Mouse (Mus musculus) megakaryocyte, embryonic 14.5 days (primary cell): Measurements from ENCODE around the gene Birc3. TPM values are rescaled to one million over a fixed set of nuclear protein-coding genes. Genes with fewer than 3 reads are reported as not detected.
A peak's percentile ranks its signal among the peaks of the same experiment; 100 is the strongest.

Source experiments
- H3K27me3 ChIP-seq: replicated peaks from 2 replicates; pipeline ENCODE3; 2012; ENCODE audit warnings: inconsistent platforms
- H3K36me3 ChIP-seq: replicated peaks from 2 replicates; pipeline ENCODE3; 2012; ENCODE audit warnings: low read length, inconsistent platforms, mixed read lengths
- H3K4me1 ChIP-seq: 2 replicates; pipeline ENCODE4 v1.6.1; 2012; ENCODE audit warnings: inconsistent platforms
- H3K4me3 ChIP-seq: replicated peaks from 2 replicates; pipeline ENCODE3; 2012; ENCODE audit warnings: moderate library complexity, mild to moderate bottlenecking, inconsistent platforms
- H3K9me3 ChIP-seq: 2 replicates; pipeline ENCODE4 v1.6.1; 2012; ENCODE audit warnings: inconsistent platforms
- FLI1 ChIP-seq: IDR thresholded peaks from 2 replicates; pipeline ENCODE4 v1.6.1; 2012; ENCODE audit warnings: low read length, inconsistent platforms, mixed read lengths
- GATA1 ChIP-seq: IDR thresholded peaks from 3 replicates; pipeline ENCODE4 v1.6.1; 2012; ENCODE audit warnings: mixed read lengths, low read length, inconsistent platforms, borderline replicate concordance
- polyA plus RNA-seq: library from polyadenylated mRNA; stranded (reverse); fragments of >175 nt; gene quantifications from 2 replicates; pipeline ENCODE4 v1.2.3, GENCODE M21; 2012; ENCODE audit warnings: low replicate concordance; ENCODE audit not compliant: insufficient read depth

Gene Birc3
- polyA plus RNA-seq = 5.7 and 6.0 TPM in 2 replicates

DNA sequence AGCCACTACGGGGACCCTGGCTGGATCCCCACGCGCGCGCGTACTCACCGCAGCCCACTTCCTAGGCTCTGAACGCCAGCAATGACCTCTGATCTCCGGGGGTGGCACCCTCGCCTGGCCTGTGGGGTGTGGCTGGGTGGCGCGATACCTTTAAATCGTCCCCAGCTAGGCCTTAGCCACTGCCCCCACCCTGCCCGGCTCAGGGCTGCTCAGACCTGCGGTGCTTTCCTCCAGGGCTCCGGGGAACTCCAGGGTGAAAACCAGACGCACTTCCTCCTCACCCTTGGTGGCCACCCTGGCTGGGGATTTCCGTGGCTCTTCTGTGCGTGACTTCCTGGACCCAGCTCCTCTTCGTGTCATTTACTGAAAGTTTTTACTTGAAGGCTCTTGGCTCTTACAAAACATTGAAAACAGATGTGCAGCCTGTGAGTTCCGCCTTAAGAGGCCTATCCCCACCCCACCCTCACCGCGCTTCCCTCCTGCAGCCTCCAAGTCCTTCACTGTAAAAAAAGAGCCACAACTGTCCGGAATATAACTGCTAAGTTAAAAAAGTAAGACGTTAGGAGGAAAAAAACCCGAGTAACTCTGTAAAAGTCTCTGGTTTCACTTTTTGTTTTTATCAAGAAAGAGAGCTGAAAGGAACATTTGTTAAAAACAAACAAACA, at the start of gene Birc3:
TSS of gene Birc3 (minus strand) at position 412 of the 665 bp plus-strand sequence.
- Histone ChIP-seq H3K36me3 (peaks cover 23% of the 10 kb centered on the region), H3K9me3 (no peaks in the 10 kb centered on the region), H3K4me3 (peak within 1 kb of the TSS; percentile 94), H3K4me1 (peaks cover 53% of the 10 kb centered on the region), H3K27me3 (no peaks in the 10 kb centered on the region)
- no peak for TF ChIP-seq GATA1
- no peak for TF ChIP-seq FLI1

DNA sequence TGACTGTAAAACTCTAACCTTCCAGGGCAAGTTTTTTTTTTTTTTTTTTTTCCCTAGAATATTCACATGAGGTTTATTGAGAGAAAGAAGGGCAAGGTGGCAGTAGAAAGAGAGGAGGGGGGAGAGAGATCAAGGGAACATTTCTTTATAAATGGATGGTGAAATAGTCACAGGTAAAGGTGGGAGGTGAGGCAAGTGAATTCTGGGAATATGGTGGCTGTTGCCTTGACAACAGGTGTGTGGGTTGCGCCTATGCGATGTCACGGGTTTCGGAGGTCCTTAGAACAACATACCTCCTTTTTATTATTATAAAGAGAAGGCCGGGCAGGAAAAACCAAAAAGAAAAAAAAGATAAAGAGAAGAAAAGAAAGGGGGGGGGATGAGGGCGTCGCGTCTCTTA, 41.9 kb upstream of the Birc3 start:
- H3K4me3 ChIP-seq = no peak overlapping the region
- H3K9me3 ChIP-seq = no peaks in the 10 kb centered on the region
- peaks cover 6% of the 10 kb centered on the region for H3K27me3 ChIP-seq
- peaks cover 19% of the 10 kb centered on the region for H3K4me1 ChIP-seq
- H3K36me3 ChIP-seq = no peaks in the 10 kb centered on the region
- TF ChIP-seq FLI1 (no peak), GATA1 (no peak)

DNA sequence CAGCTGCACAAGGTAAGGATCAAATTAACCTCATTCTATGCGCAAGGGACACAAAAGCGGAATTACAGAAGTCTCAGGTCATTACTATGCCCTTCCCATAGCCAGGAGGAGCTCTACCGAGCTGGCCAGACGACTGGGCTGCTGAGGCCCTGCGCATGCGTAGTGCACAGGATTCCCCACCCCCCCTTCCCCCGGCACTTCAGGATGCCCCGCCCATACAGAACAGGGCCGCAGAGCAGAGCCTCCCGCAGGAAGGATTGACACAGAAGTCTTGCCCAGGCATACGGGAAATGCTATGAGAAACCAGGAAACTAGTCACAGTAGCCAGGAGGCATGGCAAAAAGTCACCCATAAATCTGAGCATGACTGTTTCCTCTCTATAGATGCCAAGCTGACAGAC, 41.5 kb upstream of the Birc3 start:
- H3K4me1 ChIP-seq = peaks cover 19% of the 10 kb centered on the region
- no peaks in the 10 kb centered on the region for H3K36me3 ChIP-seq
- peaks cover 3% of the 10 kb centered on the region; the same call in 1 of the 2 replicates for H3K9me3 ChIP-seq
- TF ChIP-seq FLI1 = no peak
- peak overlapping the region; percentile 28 for H3K4me3 ChIP-seq
- peaks cover 6% of the 10 kb centered on the region for H3K27me3 ChIP-seq

- no peak for TF ChIP-seq FLI1
- TF ChIP-seq GATA1 = no peak
- Histone ChIP-seq H3K4me3 (no peak overlapping the region), H3K9me3 (peaks cover 8% of the 10 kb centered on the region; the same call in 1 of the 2 replicates), H3K4me1 (peaks cover 23% of the 10 kb centered on the region), H3K27me3 (peaks cover 6% of the 10 kb centered on the region), H3K36me3 (no peaks in the 10 kb centered on the region)
Measured at GRCm38 (mm10) chr9:7913953-7914352, 41.0 kb upstream of the Birc3 start.

- no peaks in the 10 kb centered on the region for H3K36me3 ChIP-seq
- H3K4me1 ChIP-seq = peaks cover 38% of the 10 kb centered on the region
- TF ChIP-seq FLI1 = no peak
- no peak for TF ChIP-seq GATA1
- H3K9me3 ChIP-seq = peaks cover 14% of the 10 kb centered on the region; the same call in 1 of the 2 replicates
- peaks cover 2% of the 10 kb centered on the region for H3K27me3 ChIP-seq
- no peak overlapping the region for H3K4me3 ChIP-seq
Measured at GRCm38 (mm10) chr9:7907351-7907985, 34.5 kb upstream of the Birc3 start.

DNA sequence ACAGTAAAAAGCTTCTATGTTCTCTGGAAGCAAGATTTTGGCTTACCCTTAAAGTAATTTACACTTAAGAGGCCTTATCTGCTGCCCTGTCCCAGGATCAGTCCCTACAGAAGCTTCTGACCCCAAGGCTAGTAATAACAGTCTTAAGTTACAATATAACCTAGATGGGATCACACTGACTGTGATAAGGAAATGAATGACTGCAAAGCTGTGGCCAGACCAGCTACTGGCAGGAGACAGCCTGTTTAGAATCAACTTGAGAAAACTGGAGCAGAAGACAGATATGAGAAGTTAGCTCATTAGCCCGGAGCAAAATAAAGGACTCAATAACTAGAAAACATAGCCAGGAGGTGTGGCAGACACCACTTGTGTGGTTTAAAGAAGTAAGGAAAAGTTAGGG, 33.6 kb upstream of the Birc3 start:
- H3K9me3 ChIP-seq = peaks cover 14% of the 10 kb centered on the region; the same call in 1 of the 2 replicates
- TF ChIP-seq FLI1 = no peak
- TF ChIP-seq GATA1 = no peak
- H3K4me1 ChIP-seq = peaks cover 38% of the 10 kb centered on the region

DNA sequence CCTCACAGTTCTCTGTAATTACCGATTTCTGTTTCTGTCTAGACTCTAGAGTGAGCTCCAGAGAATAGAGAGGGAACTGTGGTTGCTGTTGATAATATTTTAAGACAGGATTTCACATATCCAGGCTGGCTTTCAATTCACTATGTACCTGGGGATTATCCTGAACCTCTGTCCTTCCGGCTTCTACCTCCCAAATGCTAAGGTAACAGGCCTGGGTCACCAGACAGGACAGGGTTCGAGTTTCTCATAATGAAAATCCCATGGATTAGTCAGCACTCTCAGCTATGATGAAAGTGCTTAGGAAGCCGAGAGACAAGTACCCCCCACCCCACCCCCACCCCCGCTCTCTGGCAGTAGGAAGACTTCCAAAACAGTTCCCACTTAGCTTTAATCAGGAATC, 30.8 kb upstream of the Birc3 start:
- TF ChIP-seq FLI1 = no peak
- TF ChIP-seq GATA1 = no peak
- H3K27me3 ChIP-seq = no peaks in the 10 kb centered on the region
- H3K4me3 ChIP-seq = no peak overlapping the region
- peaks cover 4% of the 10 kb centered on the region; the same call in 1 of the 2 replicates for H3K9me3 ChIP-seq
- H3K4me1 ChIP-seq = peaks cover 35% of the 10 kb centered on the region
- no peaks in the 10 kb centered on the region for H3K36me3 ChIP-seq

More for the DNA sequence above, 33.6 kb upstream of the Birc3 start:
- H3K36me3 ChIP-seq = no peaks in the 10 kb centered on the region
- peaks cover 2% of the 10 kb centered on the region for H3K27me3 ChIP-seq
- no peak overlapping the region for H3K4me3 ChIP-seq

- no peaks in the 10 kb centered on the region for H3K36me3 ChIP-seq
- TF ChIP-seq FLI1 (no peak), GATA1 (no peak)
- no peaks in the 10 kb centered on the region for H3K27me3 ChIP-seq
- no peak overlapping the region for H3K4me3 ChIP-seq
- peaks cover 35% of the 10 kb centered on the region for H3K4me1 ChIP-seq
- peaks cover 4% of the 10 kb centered on the region; the same call in 1 of the 2 replicates for H3K9me3 ChIP-seq
Measured at GRCm38 (mm10) chr9:7903262-7903661, 30.3 kb upstream of the Birc3 start.

DNA sequence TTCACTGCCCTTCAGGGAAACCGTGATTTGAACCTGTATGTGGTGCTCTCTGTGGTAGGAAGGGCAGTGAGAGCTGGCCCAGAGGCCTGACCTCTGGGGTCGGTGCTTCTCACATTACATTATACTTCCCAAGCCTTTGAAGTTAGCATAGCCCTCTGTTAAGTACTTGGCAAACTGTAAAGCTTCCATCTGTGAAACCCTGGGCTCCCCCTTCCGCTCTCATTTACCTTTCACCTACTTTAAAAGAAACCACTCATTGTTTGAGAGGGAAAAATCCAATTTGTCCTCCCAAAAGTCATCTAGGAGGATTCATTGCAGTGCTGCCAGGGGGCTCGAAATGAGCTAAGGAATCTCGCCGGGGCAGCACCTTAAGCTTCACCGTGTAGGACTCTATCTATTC, 29.3 kb upstream of the Birc3 start:
- Histone ChIP-seq H3K27me3 (no peaks in the 10 kb centered on the region), H3K36me3 (no peaks in the 10 kb centered on the region), H3K9me3 (peaks cover 4% of the 10 kb centered on the region; the same call in 1 of the 2 replicates), H3K4me1 (peaks cover 32% of the 10 kb centered on the region), H3K4me3 (no peak overlapping the region)
- TF ChIP-seq FLI1 (no peak), GATA1 (no peak)

DNA sequence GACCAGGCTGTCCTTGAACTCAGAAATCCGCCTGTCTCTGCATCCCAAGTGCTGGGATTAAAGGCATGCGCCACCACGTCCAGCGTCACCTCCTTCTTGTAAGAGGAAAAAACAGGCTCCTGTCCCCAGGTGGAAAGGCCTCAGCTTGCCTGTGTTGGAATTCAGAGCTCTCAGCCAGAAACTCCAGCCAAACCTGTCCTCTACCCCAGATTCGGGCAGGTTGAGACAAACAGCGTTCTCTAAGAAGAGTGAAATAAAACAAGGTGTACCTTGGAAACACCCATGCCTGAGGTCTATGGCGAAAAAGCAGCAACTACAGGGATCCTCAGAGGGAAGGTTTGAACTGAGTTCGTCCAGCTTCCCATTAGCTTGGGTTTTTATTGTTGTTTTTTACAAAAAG, 28.0 kb upstream of the Birc3 start:
- H3K9me3 ChIP-seq = peaks cover 4% of the 10 kb centered on the region; the same call in 1 of the 2 replicates
- no peak for TF ChIP-seq FLI1
- TF ChIP-seq GATA1 = no peak
- no peaks in the 10 kb centered on the region for H3K27me3 ChIP-seq
- H3K4me3 ChIP-seq = no peak overlapping the region
- H3K36me3 ChIP-seq = no peaks in the 10 kb centered on the region
- peaks cover 26% of the 10 kb centered on the region for H3K4me1 ChIP-seq
